Mouse (Mus musculus): ENCODE measurements around the gene Gm29776. TPM values are rescaled to one million over a fixed set of nuclear protein-coding genes. Genes with fewer than 3 reads are reported as not detected.

Gm29776 gene
- polyA plus RNA-seq (2014; fragmentation: Illumina TruSeq; extraction: RNeasy Lipid Tissue Mini Kit (QIAGEN cat#74804); ENCODE audit: low read depth, low replicate concordance): not detected

DNA sequence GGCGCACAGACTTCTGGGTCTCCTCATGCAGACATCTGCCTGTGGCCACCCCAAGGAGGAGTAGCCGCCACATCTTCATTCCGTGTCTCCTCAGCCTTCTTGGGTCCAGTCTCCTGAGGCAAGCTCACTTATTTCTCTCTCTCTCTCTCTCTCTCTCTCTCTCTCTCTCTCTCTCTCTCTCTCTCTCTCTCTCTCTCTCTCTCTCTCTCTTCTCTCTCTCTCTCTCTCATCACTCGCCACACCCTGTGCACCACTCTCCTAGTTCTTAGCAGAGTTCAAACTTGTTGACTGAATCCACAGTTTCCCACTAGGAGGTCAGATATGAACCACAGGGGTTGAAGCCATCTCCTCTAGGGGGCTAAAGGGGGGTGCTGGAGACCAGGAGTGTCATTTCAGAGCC, at the start of gene Gm29776:
Gene Gm29776, minus strand, starts transcription at position 101 of the 400 bp plus-strand sequence.

DNA sequence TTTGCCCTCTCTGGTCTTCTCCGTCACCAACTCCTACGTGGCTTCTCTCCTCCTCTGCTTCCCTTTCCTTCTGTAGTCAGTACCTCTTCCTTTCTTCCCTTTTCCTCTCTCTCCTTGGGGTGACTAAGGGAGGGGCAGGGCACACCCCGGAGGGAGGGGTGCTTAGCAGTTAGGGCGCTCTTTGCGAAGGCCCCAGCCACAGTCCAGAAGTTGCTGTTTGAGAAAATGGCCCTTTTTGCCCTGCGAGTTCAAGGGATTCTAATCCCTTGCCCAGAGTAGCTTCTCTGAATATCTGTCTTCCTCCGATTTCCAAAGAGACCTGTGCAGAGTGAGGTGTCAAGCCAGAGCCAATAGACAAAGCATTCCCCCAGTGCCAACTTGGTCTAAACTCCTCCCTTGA, 13.4 kb upstream of the Gm29776 start, which contains the start of gene Cebpe:
Gene Cebpe, minus strand, starts transcription at position 101 of the 400 bp plus-strand sequence.

DNA sequence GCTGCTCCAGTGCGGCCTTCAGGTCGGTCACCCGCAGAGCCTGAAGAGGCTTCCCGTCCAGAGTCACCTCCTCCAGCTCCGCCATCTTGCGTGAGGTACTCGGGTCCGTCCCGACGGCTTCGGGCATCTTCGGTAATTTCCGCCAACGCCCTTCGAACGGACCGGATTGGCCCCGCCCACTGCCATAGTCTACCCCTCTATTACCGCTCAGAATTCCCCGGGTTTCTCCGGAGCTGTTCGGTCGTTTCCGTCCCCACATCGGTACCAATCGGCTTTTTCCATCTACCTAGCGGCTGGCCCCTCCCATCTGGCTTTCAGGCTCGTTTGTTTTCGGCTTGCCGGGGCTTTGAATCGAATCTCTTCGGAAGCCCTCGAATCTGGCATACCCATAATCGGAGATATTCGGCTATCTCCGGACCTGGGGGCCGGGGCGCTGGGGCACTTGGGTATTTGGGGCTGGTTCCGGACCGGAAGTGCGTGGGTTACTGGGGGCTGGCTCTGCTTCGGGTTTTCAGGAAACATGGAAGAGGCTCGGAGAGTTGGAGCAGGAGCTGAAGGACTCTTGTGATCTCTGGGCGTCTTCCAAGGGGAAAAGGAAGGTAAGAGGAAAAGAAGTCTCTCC, 12.0 kb downstream of the Gm29776 start, which contains the start of gene Acin1:
Gene Acin1, minus strand, starts transcription at position 410 of the 622 bp plus-strand sequence.

DNA sequence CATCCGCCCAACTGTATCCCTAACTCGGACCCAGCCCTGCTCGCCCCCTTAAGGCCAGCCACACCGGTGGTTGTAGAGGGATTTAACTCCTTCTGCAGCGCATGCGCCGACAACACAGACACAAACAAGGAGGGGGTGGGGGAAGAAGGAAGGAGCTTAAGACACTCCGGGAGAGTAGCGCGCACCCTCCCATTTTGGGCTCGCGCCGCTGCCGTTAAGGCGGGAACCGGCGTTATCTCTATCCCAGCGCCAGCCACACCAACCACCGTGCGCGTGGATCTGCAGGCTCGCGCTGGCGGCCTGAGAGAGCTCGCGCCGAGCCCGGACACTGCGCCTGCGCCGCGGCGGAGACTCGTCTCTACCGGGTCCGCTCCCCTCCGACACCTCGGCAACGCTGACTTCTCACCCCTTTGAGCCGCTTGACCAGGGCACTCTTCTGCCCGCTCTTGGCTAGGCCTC, 12.5 kb downstream of the Gm29776 start, which contains the start of gene 1700123O20Rik:
Gene 1700123O20Rik, plus strand, starts transcription at position 154 of the 459 bp plus-strand sequence.

Other genes starting within 250 kb of the Gm29776 start
- gene Lrp10, start 234.7 kb downstream of the Gm29776 start, polyA plus RNA-seq (2014; fragmentation: Illumina TruSeq; extraction: RNeasy Lipid Tissue Mini Kit (QIAGEN cat#74804); ENCODE audit: low read depth, low replicate concordance): 4.0 TPM
- gene Rem2, start 222.7 kb downstream of the Gm29776 start, polyA plus RNA-seq (2014; fragmentation: Illumina TruSeq; extraction: RNeasy Lipid Tissue Mini Kit (QIAGEN cat#74804); ENCODE audit: low read depth, low replicate concordance): not detected
- gene Prmt5, start 181.3 kb downstream of the Gm29776 start, polyA plus RNA-seq (2014; fragmentation: Illumina TruSeq; extraction: RNeasy Lipid Tissue Mini Kit (QIAGEN cat#74804); ENCODE audit: low read depth, low replicate concordance): 43.0 TPM
- gene Haus4, start 144.2 kb downstream of the Gm29776 start, polyA plus RNA-seq (2014; fragmentation: Illumina TruSeq; extraction: RNeasy Lipid Tissue Mini Kit (QIAGEN cat#74804); ENCODE audit: low read depth, low replicate concordance): 3.4 TPM
- gene Ajuba, start 121.3 kb downstream of the Gm29776 start, polyA plus RNA-seq (2014; fragmentation: Illumina TruSeq; extraction: RNeasy Lipid Tissue Mini Kit (QIAGEN cat#74804); ENCODE audit: low read depth, low replicate concordance): 7.9 TPM
- 2.3 TPM for gene 4931414P19Rik, start 92.8 kb downstream of the Gm29776 start, polyA plus RNA-seq (2014; fragmentation: Illumina TruSeq; extraction: RNeasy Lipid Tissue Mini Kit (QIAGEN cat#74804); ENCODE audit: low read depth, low replicate concordance)
- gene Psmb5, start 80.8 kb downstream of the Gm29776 start, polyA plus RNA-seq (2014; fragmentation: Illumina TruSeq; extraction: RNeasy Lipid Tissue Mini Kit (QIAGEN cat#74804); ENCODE audit: low read depth, low replicate concordance): 3.2 TPM
- gene Psmb11, start 77.4 kb downstream of the Gm29776 start, polyA plus RNA-seq (2014; fragmentation: Illumina TruSeq; extraction: RNeasy Lipid Tissue Mini Kit (QIAGEN cat#74804); ENCODE audit: low read depth, low replicate concordance): not detected
- not detected for gene Gm17606, start 57.9 kb downstream of the Gm29776 start, polyA plus RNA-seq (2014; fragmentation: Illumina TruSeq; extraction: RNeasy Lipid Tissue Mini Kit (QIAGEN cat#74804); ENCODE audit: low read depth, low replicate concordance)
- not detected for gene Cdh24, start 57.5 kb downstream of the Gm29776 start, polyA plus RNA-seq (2014; fragmentation: Illumina TruSeq; extraction: RNeasy Lipid Tissue Mini Kit (QIAGEN cat#74804); ENCODE audit: low read depth, low replicate concordance)
- gene 1700123O20Rik, start 12.6 kb downstream of the Gm29776 start, polyA plus RNA-seq (2014; fragmentation: Illumina TruSeq; extraction: RNeasy Lipid Tissue Mini Kit (QIAGEN cat#74804); ENCODE audit: low read depth, low replicate concordance): 18.0 TPM
- gene Acin1, start 11.9 kb downstream of the Gm29776 start, polyA plus RNA-seq (2014; fragmentation: Illumina TruSeq; extraction: RNeasy Lipid Tissue Mini Kit (QIAGEN cat#74804); ENCODE audit: low read depth, low replicate concordance): 110 TPM
- not detected for gene Cebpe, start 13.3 kb upstream of the Gm29776 start, polyA plus RNA-seq (2014; fragmentation: Illumina TruSeq; extraction: RNeasy Lipid Tissue Mini Kit (QIAGEN cat#74804); ENCODE audit: low read depth, low replicate concordance)
- 51.3 TPM for gene Slc7a8, start 83.1 kb upstream of the Gm29776 start, polyA plus RNA-seq (2014; fragmentation: Illumina TruSeq; extraction: RNeasy Lipid Tissue Mini Kit (QIAGEN cat#74804); ENCODE audit: low read depth, low replicate concordance)
- 2.4 TPM for gene Rnf212b, start 115.3 kb upstream of the Gm29776 start, polyA plus RNA-seq (2014; fragmentation: Illumina TruSeq; extraction: RNeasy Lipid Tissue Mini Kit (QIAGEN cat#74804); ENCODE audit: low read depth, low replicate concordance)
- 14.8 TPM for gene Homez, start 172.1 kb upstream of the Gm29776 start, polyA plus RNA-seq (2014; fragmentation: Illumina TruSeq; extraction: RNeasy Lipid Tissue Mini Kit (QIAGEN cat#74804); ENCODE audit: low read depth, low replicate concordance)
- 11.4 TPM for gene Ppp1r3e, start 178.7 kb upstream of the Gm29776 start, polyA plus RNA-seq (2014; fragmentation: Illumina TruSeq; extraction: RNeasy Lipid Tissue Mini Kit (QIAGEN cat#74804); ENCODE audit: low read depth, low replicate concordance)
- gene Bcl2l2, start 184.5 kb upstream of the Gm29776 start, polyA plus RNA-seq (2014; fragmentation: Illumina TruSeq; extraction: RNeasy Lipid Tissue Mini Kit (QIAGEN cat#74804); ENCODE audit: low read depth, low replicate concordance): 15.8 TPM
- not detected for gene Gm20521, start 184.6 kb upstream of the Gm29776 start, polyA plus RNA-seq (2014; fragmentation: Illumina TruSeq; extraction: RNeasy Lipid Tissue Mini Kit (QIAGEN cat#74804); ENCODE audit: low read depth, low replicate concordance)
- 28.3 TPM for gene Pabpn1, start 193.7 kb upstream of the Gm29776 start, polyA plus RNA-seq (2014; fragmentation: Illumina TruSeq; extraction: RNeasy Lipid Tissue Mini Kit (QIAGEN cat#74804); ENCODE audit: low read depth, low replicate concordance)
- 0.40 TPM for gene Slc22a17, start 214.3 kb upstream of the Gm29776 start, polyA plus RNA-seq (2014; fragmentation: Illumina TruSeq; extraction: RNeasy Lipid Tissue Mini Kit (QIAGEN cat#74804); ENCODE audit: low read depth, low replicate concordance)
- gene Efs, start 227.3 kb upstream of the Gm29776 start, polyA plus RNA-seq (2014; fragmentation: Illumina TruSeq; extraction: RNeasy Lipid Tissue Mini Kit (QIAGEN cat#74804); ENCODE audit: low read depth, low replicate concordance): not detected
- gene Il25, start 233.9 kb upstream of the Gm29776 start, polyA plus RNA-seq (2014; fragmentation: Illumina TruSeq; extraction: RNeasy Lipid Tissue Mini Kit (QIAGEN cat#74804); ENCODE audit: low read depth, low replicate concordance): not detected
- not detected for gene Cmtm5, start 237.4 kb upstream of the Gm29776 start, polyA plus RNA-seq (2014; fragmentation: Illumina TruSeq; extraction: RNeasy Lipid Tissue Mini Kit (QIAGEN cat#74804); ENCODE audit: low read depth, low replicate concordance)

Data from kidney, adult 10 weeks (tissue).